Mouse (Mus musculus): ENCODE results near the gene Shq1. TPM values are rescaled to one million over a fixed set of nuclear protein-coding genes. Genes with fewer than 3 reads are reported as not detected.

Gene Shq1
- polyA plus RNA-seq, 1 experiment from 2014 or later = 7.7 TPM

- H3K9me3 ChIP-seq (ENCODE audit: control insufficient read depth, low read length) = no peaks in the 10 kb centered on the region
- no peak for DNase-seq (ENCODE audit: low spot score)
- ATAC-seq (ENCODE audit: low FRiP score, low TSS enrichment) = no peak
- no peaks in the 10 kb centered on the region; the same call in 1 of the 2 replicates for H3K4me1 ChIP-seq (replicated peaks; ENCODE audit: control insufficient read depth, insufficient read depth)
- TF ChIP-seq EP300 (optimal IDR thresholded peaks at IDR 0.05) = no peak
- peak; percentile 57 for TF ChIP-seq CTCF (IDR thresholded peaks at IDR 0.05; ENCODE audit: low read depth)
- no peaks in the 10 kb centered on the region for H3K27me3 ChIP-seq (ENCODE audit: control insufficient read depth, insufficient read depth, low read length)
- no peak overlapping the region for H3K4me3 ChIP-seq (ENCODE audit: low read depth, low read length)
- no peaks in the 10 kb centered on the region for H3K36me3 ChIP-seq (ENCODE audit: control insufficient read depth, insufficient read depth, low read length)
- no peak overlapping the region for H3K9ac ChIP-seq (ENCODE audit: low read length)
- H3K27ac ChIP-seq (replicated peaks) = no peak overlapping the region
- 36% methylated on average over 4 of the region's 4 CpGs for WGBS
- no peak overlapping the region for H3K4me2 ChIP-seq (replicated peaks; ENCODE audit: low read depth)
These were observed 39.2 kb upstream of the Shq1 start for GRCm38 (mm10) chr6:100710170-100710569.

- H3K4me2 ChIP-seq (replicated peaks; ENCODE audit: low read depth) = no peak overlapping the region
- 27% methylated on average over 7 of the region's 7 CpGs for WGBS
These were observed 38.5 kb upstream of the Shq1 start for GRCm38 (mm10) chr6:100709483-100709882.

GRCm38 (mm10) chr6:100708996-100709395 lies 38.0 kb upstream of the Shq1 start:
- Histone ChIP-seq H3K36me3 (ENCODE audit: control insufficient read depth, insufficient read depth, low read length) (no peaks in the 10 kb centered on the region), H3K9me3 (ENCODE audit: control insufficient read depth, low read length) (no peaks in the 10 kb centered on the region), H3K4me1 (replicated peaks; ENCODE audit: control insufficient read depth, insufficient read depth) (peaks cover 3% of the 10 kb centered on the region; the same call in 1 of the 2 replicates), H3K4me2 (replicated peaks; ENCODE audit: low read depth) (no peak overlapping the region), H3K27ac (replicated peaks) (no peak overlapping the region), H3K27me3 (ENCODE audit: control insufficient read depth, insufficient read depth, low read length) (peaks cover 4% of the 10 kb centered on the region; the same call in 1 of the 2 replicates), H3K4me3 (ENCODE audit: low read depth, low read length) (no peak overlapping the region), H3K9ac (ENCODE audit: low read length) (no peak overlapping the region)
- TF ChIP-seq CTCF (IDR thresholded peaks at IDR 0.05; ENCODE audit: low read depth) = no peak
- no peak for TF ChIP-seq EP300 (optimal IDR thresholded peaks at IDR 0.05)
- 76% methylated on average over 9 of the region's 9 CpGs for WGBS
- ATAC-seq (ENCODE audit: low FRiP score, low TSS enrichment) (no peak), DNase-seq (ENCODE audit: low spot score) (no peak)

More at GRCm38 (mm10) chr6:100709483-100709882, 38.5 kb upstream of the Shq1 start:
- no peak for ATAC-seq (ENCODE audit: low FRiP score, low TSS enrichment)
- peaks cover 1% of the 10 kb centered on the region; the same call in 1 of the 2 replicates for H3K27me3 ChIP-seq (ENCODE audit: control insufficient read depth, insufficient read depth, low read length)
- H3K9me3 ChIP-seq (ENCODE audit: control insufficient read depth, low read length) = no peaks in the 10 kb centered on the region
- H3K36me3 ChIP-seq (ENCODE audit: control insufficient read depth, insufficient read depth, low read length) = no peaks in the 10 kb centered on the region
- no peak for TF ChIP-seq EP300 (optimal IDR thresholded peaks at IDR 0.05)
- H3K9ac ChIP-seq (ENCODE audit: low read length) = no peak overlapping the region
- no peak overlapping the region for H3K4me3 ChIP-seq (ENCODE audit: low read depth, low read length)
- H3K27ac ChIP-seq (replicated peaks) = no peak overlapping the region
- no peak for DNase-seq (ENCODE audit: low spot score)
- H3K4me1 ChIP-seq (replicated peaks; ENCODE audit: control insufficient read depth, insufficient read depth) = peaks cover 3% of the 10 kb centered on the region; the same call in 1 of the 2 replicates

- no peak overlapping the region for H3K27ac ChIP-seq (replicated peaks)
- ATAC-seq (ENCODE audit: low FRiP score, low TSS enrichment) (no peak), DNase-seq (ENCODE audit: low spot score) (no peak)
- peaks cover 3% of the 10 kb centered on the region; the same call in 1 of the 2 replicates for H3K4me1 ChIP-seq (replicated peaks; ENCODE audit: control insufficient read depth, insufficient read depth)
- H3K4me3 ChIP-seq (ENCODE audit: low read depth, low read length) = no peak overlapping the region
- H3K27me3 ChIP-seq (ENCODE audit: control insufficient read depth, insufficient read depth, low read length) = peaks cover 4% of the 10 kb centered on the region; the same call in 1 of the 2 replicates
- H3K9ac ChIP-seq (ENCODE audit: low read length) = no peak overlapping the region
- no peak overlapping the region for H3K4me2 ChIP-seq (replicated peaks; ENCODE audit: low read depth)
- H3K9me3 ChIP-seq (ENCODE audit: control insufficient read depth, low read length) = no peaks in the 10 kb centered on the region
- no peaks in the 10 kb centered on the region for H3K36me3 ChIP-seq (ENCODE audit: control insufficient read depth, insufficient read depth, low read length)
- 76% methylated on average over 1 of the region's 1 CpGs for WGBS
- TF ChIP-seq EP300 (optimal IDR thresholded peaks at IDR 0.05) (no peak), CTCF (IDR thresholded peaks at IDR 0.05; ENCODE audit: low read depth) (no peak)
These were observed 37.3 kb upstream of the Shq1 start for GRCm38 (mm10) chr6:100708248-100708647.

DNA sequence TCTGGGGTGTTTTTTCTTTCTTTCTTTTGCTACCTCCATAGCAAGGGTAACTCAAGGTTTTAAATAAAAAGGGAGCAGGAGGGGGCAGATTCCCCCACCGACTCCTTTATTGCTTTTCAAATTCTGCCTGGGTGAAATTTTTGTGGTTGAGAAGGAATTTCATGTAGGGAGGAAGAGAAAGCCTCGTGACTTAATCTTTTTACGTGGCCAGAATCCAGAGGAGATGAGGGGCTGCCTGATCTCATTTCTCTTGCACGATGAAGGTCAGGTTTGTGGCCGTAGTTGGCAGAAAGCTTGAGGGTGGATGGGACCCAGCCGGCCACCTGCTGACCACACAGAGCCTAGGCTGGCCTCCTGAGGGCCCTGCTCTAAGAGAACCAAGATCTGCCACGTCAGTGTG lies 36.6 kb upstream of the Shq1 start:
- DNase-seq (ENCODE audit: low spot score) (no peak), ATAC-seq (ENCODE audit: low FRiP score, low TSS enrichment) (no peak)
- H3K36me3 ChIP-seq (ENCODE audit: control insufficient read depth, insufficient read depth, low read length) = no peaks in the 10 kb centered on the region
- peaks cover 4% of the 10 kb centered on the region; the same call in 1 of the 2 replicates for H3K27me3 ChIP-seq (ENCODE audit: control insufficient read depth, insufficient read depth, low read length)
- peaks cover 3% of the 10 kb centered on the region; the same call in 1 of the 2 replicates for H3K4me1 ChIP-seq (replicated peaks; ENCODE audit: control insufficient read depth, insufficient read depth)
- no peaks in the 10 kb centered on the region for H3K9me3 ChIP-seq (ENCODE audit: control insufficient read depth, low read length)
- no peak overlapping the region for H3K4me3 ChIP-seq (ENCODE audit: low read depth, low read length)
- no peak overlapping the region for H3K4me2 ChIP-seq (replicated peaks; ENCODE audit: low read depth)
- WGBS = 48% methylated on average over 7 of the region's 7 CpGs
- no peak overlapping the region for H3K27ac ChIP-seq (replicated peaks)
- no peak for TF ChIP-seq CTCF (IDR thresholded peaks at IDR 0.05; ENCODE audit: low read depth)
- no peak for TF ChIP-seq EP300 (optimal IDR thresholded peaks at IDR 0.05)
- H3K9ac ChIP-seq (ENCODE audit: low read length) = no peak overlapping the region

- ATAC-seq (ENCODE audit: low FRiP score, low TSS enrichment) (no peak), DNase-seq (ENCODE audit: low spot score) (no peak)
- H3K36me3 ChIP-seq (ENCODE audit: control insufficient read depth, insufficient read depth, low read length) = no peaks in the 10 kb centered on the region
- no peak overlapping the region for H3K4me3 ChIP-seq (ENCODE audit: low read depth, low read length)
- TF ChIP-seq CTCF (IDR thresholded peaks at IDR 0.05; ENCODE audit: low read depth) (no peak), EP300 (optimal IDR thresholded peaks at IDR 0.05) (no peak)
- WGBS = 68% methylated on average over 6 of the region's 6 CpGs
- no peak overlapping the region for H3K27ac ChIP-seq (replicated peaks)
- H3K27me3 ChIP-seq (ENCODE audit: control insufficient read depth, insufficient read depth, low read length) = peaks cover 4% of the 10 kb centered on the region; the same call in 1 of the 2 replicates
- no peak overlapping the region for H3K9ac ChIP-seq (ENCODE audit: low read length)
- no peak overlapping the region for H3K4me2 ChIP-seq (replicated peaks; ENCODE audit: low read depth)
- peaks cover 3% of the 10 kb centered on the region; the same call in 1 of the 2 replicates for H3K4me1 ChIP-seq (replicated peaks; ENCODE audit: control insufficient read depth, insufficient read depth)
- no peaks in the 10 kb centered on the region for H3K9me3 ChIP-seq (ENCODE audit: control insufficient read depth, low read length)
These were observed 35.9 kb upstream of the Shq1 start for GRCm38 (mm10) chr6:100706861-100707260.
